Mouse (Mus musculus) embryonic facial prominence, embryonic 11.5 days (tissue): ENCODE data around the gene Hbq1b. TPM values are rescaled to one million over a fixed set of nuclear protein-coding genes. Genes with fewer than 3 reads are reported as not detected.
"Not testable (repeated sequence)": the region's sequence is repeated elsewhere in the genome, so short reads cannot be mapped to it uniquely, and the experiment has no call there.

Experiments
- ATAC-seq: fragments of 200-750 bp; cut with Nextera tagmentation; replicated peaks from 2 replicates; pipeline ENCODE4 v1.8.0; 2017; ENCODE audit warnings: low read depth; ENCODE audit not compliant: insufficient number of reproducible peaks, low FRiP score, low TSS enrichment
- DNase-seq: peaks from one replicate; pipeline ENCODE4 v3.0.0-alpha.2; 2015; ENCODE audit warnings: low spot score
- H3K27ac ChIP-seq: fragments of 300-500 bp; sonication (generic); replicated peaks from 2 replicates; pipeline ENCODE4 v1.5.1; 2014; ENCODE audit warnings: mild to moderate bottlenecking, low read depth, low read length, control low read depth
- H3K27me3 ChIP-seq: fragments of 300-500 bp; sonication (generic); 2 replicates; pipeline ENCODE4 v1.6.1; 2014; ENCODE audit warnings: mild to moderate bottlenecking, low read length, moderate library complexity, mixed read lengths; ENCODE audit not compliant: control insufficient read depth, insufficient read depth
- H3K36me3 ChIP-seq: fragments of 300-500 bp; sonication (generic); replicated peaks from 2 replicates; pipeline ENCODE4 v1.6.1; 2014; ENCODE audit warnings: low read depth, mild to moderate bottlenecking, low read length, moderate library complexity, mixed read lengths; ENCODE audit not compliant: control insufficient read depth, insufficient read depth
- H3K4me1 ChIP-seq: fragments of 300-500 bp; sonication (generic); 2 replicates; pipeline ENCODE4 v1.6.1; 2014; ENCODE audit warnings: low read length, mixed read lengths; ENCODE audit not compliant: control insufficient read depth, insufficient read depth
- H3K4me2 ChIP-seq: fragments of 300-500 bp; sonication (generic); 2 replicates; pipeline ENCODE4 v1.6.1; 2014; ENCODE audit warnings: low read depth, mild to moderate bottlenecking, control low read depth, low read length, moderate library complexity
- H3K4me3 ChIP-seq: fragments of 300-500 bp; sonication (generic); 2 replicates; pipeline ENCODE4 v1.5.1; 2014; ENCODE audit warnings: low read depth, low read length, control low read depth
- H3K9ac ChIP-seq: fragments of 300-500 bp; sonication (generic); replicated peaks from 2 replicates; pipeline ENCODE4 v1.6.1; 2014; ENCODE audit warnings: mild to moderate bottlenecking, control low read depth, low read length
- H3K9me3 ChIP-seq: fragments of 300-500 bp; sonication (generic); replicated peaks from 2 replicates; pipeline ENCODE4 v1.6.1; 2016; ENCODE audit warnings: mild to moderate bottlenecking, low read length, inconsistent platforms, mixed read lengths; ENCODE audit not compliant: control insufficient read depth
- WGBS: fragments of 180-500 bp; shearing (Covaris S2); extraction: QIAGEN DNeasy Blood & Tissue Kit; methylation state at CpG from one replicate; pipeline ENCODE4 v1.1.7; 2014; 5-methylcytosine and 5-hydroxymethylcytosine counted together
- polyA plus RNA-seq: library from polyadenylated mRNA; unstranded; fragments of >200 nt; fragmentation: Nextera tagmentation; extraction: Ambion mirVana; gene quantifications from 2 replicates; pipeline ENCODE4 v1.2.1, GENCODE M21; 2014

Gene Hbq1b
- polyA plus RNA-seq, 1 experiment from 2014 or later = 6.3 TPM

DNA sequence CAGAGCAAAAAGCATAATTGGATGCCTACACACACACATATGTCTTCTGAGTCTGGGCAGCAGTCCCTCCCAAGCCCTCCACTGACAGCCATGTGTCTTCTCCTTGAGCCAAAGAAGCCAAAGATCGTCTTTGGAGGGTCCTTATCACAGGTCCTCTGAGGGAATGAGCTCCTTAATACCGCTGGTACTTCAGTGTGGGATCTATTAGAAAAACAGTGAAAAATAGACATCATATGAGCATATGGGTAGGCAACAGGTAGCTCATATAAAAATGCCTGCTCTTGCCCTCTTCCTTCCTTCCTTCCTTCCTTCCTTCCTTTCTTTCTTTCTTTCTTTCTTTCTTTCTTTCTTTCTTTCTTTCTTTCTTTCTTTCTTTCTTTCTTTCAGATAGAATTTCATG lies 2.2 kb upstream of the Hbq1b start:
- WGBS = 63% methylated on average over 2 of the region's 2 CpGs
- not testable (repeated sequence) for ATAC-seq, H3K4me2 ChIP-seq, H3K4me3 ChIP-seq, H3K36me3 ChIP-seq, H3K4me1 ChIP-seq, H3K27ac ChIP-seq, DNase-seq, H3K27me3 ChIP-seq, H3K9me3 ChIP-seq, H3K9ac ChIP-seq

GRCm38 (mm10) chr11:32285031-32285775 lies 1.6 kb upstream of the Hbq1b start:
- WGBS = 79% methylated on average over 7 of the region's 7 CpGs
- DNase-seq = no peak
- H3K36me3 ChIP-seq = no peaks in the 10 kb centered on the region
- H3K4me3 ChIP-seq = no peak overlapping the region
- H3K27ac ChIP-seq = no peak overlapping the region
- no peaks in the 10 kb centered on the region for H3K4me1 ChIP-seq
- no peak overlapping the region for H3K9ac ChIP-seq
- H3K27me3 ChIP-seq = no peaks in the 10 kb centered on the region
- ATAC-seq = no peak
- H3K9me3 ChIP-seq = no peaks in the 10 kb centered on the region
- no peak overlapping the region for H3K4me2 ChIP-seq

DNA sequence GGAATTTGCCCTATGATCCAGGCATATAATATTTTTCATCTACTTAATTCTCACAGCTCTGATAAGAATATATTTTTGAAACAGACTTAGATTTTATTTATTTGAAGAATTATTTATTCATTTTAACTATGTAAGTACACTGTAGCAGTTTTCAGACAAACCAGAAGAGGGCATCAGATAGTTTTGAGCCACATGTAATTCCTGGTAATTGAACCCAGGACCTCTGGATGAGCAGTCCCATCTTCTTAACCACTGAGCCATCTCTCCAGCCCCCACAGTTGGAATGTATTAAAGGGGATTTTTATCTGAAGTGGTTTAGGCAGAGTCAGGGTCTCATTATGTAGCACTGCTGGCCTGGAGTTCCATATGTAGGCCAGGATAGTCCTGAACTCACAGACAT lies 878 bp upstream of the Hbq1b start:
- not testable (repeated sequence) for H3K9ac ChIP-seq, H3K9me3 ChIP-seq, ATAC-seq, DNase-seq, H3K27me3 ChIP-seq, H3K36me3 ChIP-seq, H3K4me2 ChIP-seq, H3K27ac ChIP-seq, H3K4me1 ChIP-seq, H3K4me3 ChIP-seq

DNA sequence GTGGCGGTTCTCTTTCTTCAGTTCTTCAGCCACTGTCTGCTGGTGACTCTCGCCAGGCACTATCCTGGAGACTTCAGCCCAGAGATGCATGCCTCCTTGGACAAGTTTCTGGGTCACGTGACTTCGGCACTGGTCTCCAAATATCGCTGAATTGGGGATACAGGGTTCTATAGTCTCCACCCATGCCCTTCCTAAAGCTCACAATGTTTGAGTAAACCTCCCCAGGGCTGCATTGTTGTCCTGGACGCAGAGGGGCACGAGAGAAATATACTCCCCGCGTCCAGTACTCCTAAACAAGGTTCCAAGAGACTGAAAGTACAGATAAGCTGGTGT lies 694 bp downstream of the Hbq1b start:
- no peaks in the 10 kb centered on the region for H3K9me3 ChIP-seq
- no peak overlapping the region; the same call in 1 of the 2 replicates for H3K9ac ChIP-seq
- ATAC-seq (0 out of 2 replicates have a peak, but pooled peaks have one; percentile 26), DNase-seq (no peak)
- no peaks in the 10 kb centered on the region for H3K4me1 ChIP-seq
- H3K4me2 ChIP-seq = no peak overlapping the region; the same call in 1 of the 2 replicates
- H3K36me3 ChIP-seq = no peaks in the 10 kb centered on the region
- H3K27me3 ChIP-seq = no peaks in the 10 kb centered on the region
- 68% methylated on average over 9 of the region's 9 CpGs for whole genome bisulfite sequencing
- H3K27ac ChIP-seq = no peak overlapping the region
- no peak overlapping the region for H3K4me3 ChIP-seq

- not testable (repeated sequence) for DNase-seq, H3K36me3 ChIP-seq, H3K9me3 ChIP-seq, ATAC-seq, H3K4me2 ChIP-seq, H3K4me1 ChIP-seq, H3K4me3 ChIP-seq, H3K27me3 ChIP-seq, H3K9ac ChIP-seq
- 0 out of 2 replicates have a peak overlapping the region, but pooled peaks have one; percentile 20 for H3K27ac ChIP-seq
- 74% methylated on average over 4 of the region's 4 CpGs for WGBS
Observed at GRCm38 (mm10) chr11:32292819-32293218, 6.1 kb downstream of the Hbq1b start.

DNA sequence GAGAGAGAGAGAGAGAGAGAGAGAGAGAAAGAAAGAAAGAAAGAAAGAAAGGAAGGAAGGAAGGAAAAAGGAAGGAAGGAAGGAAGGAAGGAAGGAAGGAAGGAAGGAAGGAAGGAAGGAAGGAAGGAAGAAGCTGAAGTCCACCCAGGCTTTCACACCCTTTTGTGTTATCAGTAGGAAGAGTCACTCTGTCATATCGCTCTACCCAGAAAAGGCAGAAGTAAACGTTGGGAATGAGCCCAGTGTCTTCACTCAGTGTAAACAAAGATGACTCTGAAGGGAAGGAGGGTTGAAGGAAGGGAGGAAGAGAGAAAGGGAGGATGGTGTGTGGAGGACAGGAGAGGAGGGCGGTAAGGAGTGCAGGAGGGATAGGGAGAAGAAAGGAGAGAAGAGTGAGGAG lies 6.7 kb downstream of the Hbq1b start:
- 77% methylated on average over 3 of the region's 3 CpGs for WGBS
- not testable (repeated sequence) for DNase-seq, H3K27me3 ChIP-seq, H3K27ac ChIP-seq, H3K9ac ChIP-seq, H3K9me3 ChIP-seq, ATAC-seq, H3K36me3 ChIP-seq, H3K4me2 ChIP-seq, H3K4me1 ChIP-seq, H3K4me3 ChIP-seq

GRCm38 (mm10) chr11:32296203-32296602 lies 9.4 kb downstream of the Hbq1b start, which contains the start of gene Hba-a2:
Gene Hba-a2 (plus strand): TSS chr11:32296489.
- not testable (repeated sequence) for DNase-seq, H3K27ac ChIP-seq, H3K4me3 ChIP-seq, H3K27me3 ChIP-seq, H3K9me3 ChIP-seq, H3K36me3 ChIP-seq, H3K4me1 ChIP-seq, H3K9ac ChIP-seq, H3K4me2 ChIP-seq, ATAC-seq
- no CpG with 5 or more reads among the region's 4 CpGs for WGBS

- ATAC-seq, H3K4me1 ChIP-seq, H3K4me3 ChIP-seq, H3K27me3 ChIP-seq, H3K27ac ChIP-seq, H3K9ac ChIP-seq, DNase-seq, H3K4me2 ChIP-seq, H3K36me3 ChIP-seq, H3K9me3 ChIP-seq: not testable (repeated sequence)
- 65% methylated on average over 2 of the region's 2 CpGs for WGBS
Observed at GRCm38 (mm10) chr11:32297417-32297816, 10.7 kb downstream of the Hbq1b start.
